Mouse (Mus musculus) right cerebral cortex, adult 2 months (tissue): Measurements from ENCODE around the gene Brd3os.

ENCODE experiments used
- DNase-seq, 2 experiments: peaks; one replicate each; pipeline ENCODE4 v3.0.0; 2021 to 2022; ENCODE audit warnings: low spot score in 2 of 2

Brd3os gene

DNA sequence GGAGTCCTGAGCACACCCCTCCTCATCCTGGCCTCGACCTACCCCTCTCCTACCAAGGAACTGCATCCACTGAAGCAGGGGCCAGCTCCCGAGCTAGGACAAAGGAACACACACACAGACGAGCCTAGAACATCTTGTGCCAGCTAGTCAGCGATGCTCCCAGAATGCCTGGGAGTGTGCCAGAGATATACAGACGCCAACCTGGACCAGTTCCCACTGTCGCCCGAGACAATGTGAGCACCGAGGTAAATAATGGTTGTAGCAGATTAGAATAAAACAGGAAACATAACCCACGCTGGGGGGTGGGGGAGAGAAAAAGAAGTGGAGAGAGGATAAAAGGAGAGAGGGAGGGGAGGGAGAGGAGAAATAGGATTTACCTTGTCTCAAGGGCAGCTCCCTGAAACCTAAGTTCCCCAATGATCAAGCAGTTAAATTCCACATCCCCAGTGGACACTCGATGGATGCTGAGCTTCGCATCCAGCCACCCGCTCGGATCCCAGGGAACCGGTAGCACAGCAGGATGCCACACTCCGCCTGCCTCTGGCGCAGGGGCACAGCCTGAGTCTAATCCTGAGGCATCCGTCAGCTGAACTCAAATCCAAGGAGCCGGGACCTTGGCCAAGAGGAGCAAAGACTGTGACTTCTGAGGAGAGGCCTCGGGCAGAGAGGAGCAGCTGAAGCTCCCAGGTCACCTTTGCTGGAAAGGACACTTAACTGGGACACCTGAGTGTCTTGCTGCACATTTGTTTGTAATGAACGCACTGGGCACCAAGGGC is 20.6 kb upstream of the Brd3os start:
- DNase-seq = peak in 1 of 2 experiments; percentile 61

DNA sequence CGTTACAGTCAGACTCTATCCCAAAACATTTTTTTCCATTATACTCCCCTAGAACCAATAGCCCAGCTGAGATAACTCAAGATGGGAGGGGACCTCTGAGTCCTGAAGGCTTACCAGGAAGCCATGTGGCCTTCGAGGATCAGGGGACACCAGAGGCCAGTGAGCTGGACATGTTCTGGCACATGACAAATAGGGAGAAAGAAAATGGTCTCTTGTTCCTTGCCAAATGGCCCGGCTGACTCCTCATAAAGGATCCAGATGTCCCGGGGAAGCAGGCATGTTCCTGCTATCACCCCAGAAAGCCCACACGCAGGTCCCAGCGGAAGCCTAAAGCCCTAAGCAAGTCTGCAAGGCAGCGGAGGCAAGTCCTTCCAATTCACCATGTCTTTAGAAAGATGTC is 18.5 kb upstream of the Brd3os start:
- DNase-seq = no peak

DNA sequence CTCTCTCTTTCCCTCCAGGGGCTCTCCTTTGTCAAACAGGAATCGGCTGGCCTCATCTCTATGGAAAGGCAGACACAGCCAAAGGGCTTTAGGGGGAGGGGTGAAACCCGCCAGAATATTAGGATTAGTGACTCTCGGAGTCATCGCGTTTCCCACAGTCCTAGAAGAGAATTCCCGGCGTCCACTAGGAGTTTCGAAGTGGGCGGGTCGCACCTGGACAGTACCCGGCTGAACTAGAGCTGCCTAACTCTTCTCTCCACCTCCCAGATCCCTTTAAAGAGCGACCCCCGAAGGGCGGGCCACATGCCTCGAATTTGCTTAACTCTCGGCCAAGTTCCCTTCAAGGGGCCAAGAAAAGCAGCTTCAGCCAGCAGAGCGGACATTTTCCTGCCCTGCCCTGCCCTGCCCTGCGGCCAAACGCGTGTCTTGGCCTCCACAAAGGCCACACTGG is 16.9 kb upstream of the Brd3os start:
- DNase-seq = no peak

DNA sequence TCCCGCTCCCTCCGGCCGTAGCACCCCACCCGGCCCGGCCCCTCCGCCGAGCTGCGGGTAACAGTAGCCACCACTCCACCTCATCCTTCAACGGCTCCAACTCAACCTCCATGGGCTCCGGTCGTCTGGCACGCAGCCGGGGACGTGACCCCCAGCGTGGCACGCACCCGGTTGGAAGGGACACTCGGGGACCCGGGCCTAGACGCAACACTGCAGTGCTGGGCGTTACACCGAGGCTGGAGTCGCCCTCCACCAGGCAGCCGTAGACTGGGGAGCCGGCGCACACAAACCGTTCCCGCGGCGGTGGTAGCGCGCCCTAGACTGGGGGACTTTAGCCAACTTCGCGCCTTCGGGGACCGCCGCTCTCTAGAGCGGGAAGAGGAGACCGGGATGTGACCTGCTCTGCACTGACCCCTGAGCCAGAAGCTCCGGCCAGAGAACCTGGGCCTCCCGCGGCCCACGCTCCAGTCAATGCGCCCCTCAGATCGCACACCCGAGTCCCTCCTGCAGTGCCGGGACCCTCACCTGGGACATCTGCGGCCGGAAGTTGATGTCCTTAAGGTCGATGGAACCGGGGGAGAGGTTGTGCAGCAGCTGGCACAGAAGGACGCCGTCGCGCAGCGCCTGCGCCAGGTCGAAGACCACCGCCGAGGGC is 16.2 kb upstream of the Brd3os start:
- no peak for DNase-seq

DNA sequence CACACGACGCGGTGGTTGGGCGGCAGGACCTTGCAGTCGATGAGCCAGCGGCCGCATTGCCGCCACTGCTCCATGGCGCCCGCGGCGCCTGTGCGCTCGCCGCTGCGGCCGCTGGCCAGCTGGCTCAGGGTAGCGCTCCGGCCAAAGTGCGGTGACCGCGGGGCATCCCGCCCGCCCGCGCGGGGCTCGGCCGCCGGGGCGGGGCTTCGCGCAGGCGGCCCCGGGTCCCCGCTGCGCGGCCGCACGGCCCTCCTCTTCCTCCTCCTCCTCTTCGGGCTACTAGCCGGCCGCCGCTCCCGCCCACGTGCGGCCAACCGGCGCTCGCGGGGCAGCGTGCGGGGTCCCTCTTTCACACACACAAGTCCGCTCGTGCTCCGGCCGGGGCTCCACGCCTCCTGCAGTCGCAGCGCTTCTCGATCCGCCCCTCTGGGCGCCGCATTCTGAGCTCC is 15.7 kb upstream of the Brd3os start:
- no peak for DNase-seq

DNA sequence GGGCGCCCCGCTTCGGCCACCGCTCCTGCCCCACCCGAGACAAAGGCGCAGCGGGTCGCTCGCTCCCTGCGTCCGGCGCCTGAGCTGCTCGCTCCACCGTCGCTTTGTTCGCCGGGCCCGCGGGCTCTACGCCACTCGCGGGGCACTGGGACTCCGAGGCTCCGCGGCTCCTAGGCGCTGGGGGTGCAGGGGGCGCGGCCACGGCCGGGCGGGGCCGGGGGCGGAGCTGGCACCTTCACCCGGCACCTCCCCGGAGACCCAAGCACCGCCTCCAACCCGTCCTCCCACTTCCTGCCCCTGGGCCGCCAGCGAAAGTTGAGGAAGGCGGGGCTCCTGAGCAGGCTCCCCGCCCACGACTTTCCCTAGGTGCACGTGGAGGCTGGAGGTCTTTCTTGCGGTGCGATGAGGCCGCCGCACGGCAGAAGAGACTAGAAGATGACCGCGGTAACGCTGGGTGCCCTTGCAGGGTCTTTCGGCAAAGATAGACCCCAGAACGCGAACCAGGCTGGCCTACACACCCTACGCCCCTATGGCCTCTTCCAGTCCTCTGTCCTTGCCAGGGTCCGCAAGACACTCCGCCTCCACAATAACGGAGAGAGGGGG is 15.2 kb upstream of the Brd3os start, which contains the start of gene Vav2:
Vav2 (minus strand) TSS at position 179 of the 603 bp plus-strand sequence.
- DNase-seq = peak; percentile 69 to 73

DNA sequence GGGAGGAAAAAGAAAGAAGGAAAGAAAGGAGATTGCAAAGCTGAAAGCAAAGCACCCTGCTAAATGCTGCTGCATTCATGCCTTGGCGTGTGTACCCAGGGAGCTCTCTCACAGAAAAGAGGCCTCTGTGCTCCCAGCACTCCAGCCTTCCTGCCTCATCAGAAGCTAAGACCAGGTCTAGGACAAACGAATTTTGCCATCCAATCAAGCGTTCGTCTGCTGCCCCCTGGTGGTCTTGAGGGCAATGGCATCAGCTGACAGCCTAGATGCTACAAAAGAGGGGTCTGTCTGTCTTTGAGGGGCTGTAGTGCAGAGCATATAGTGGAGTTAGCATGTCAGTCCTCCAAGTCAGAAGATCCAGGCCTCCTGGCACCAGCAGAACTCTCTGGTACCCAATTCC is 14.1 kb upstream of the Brd3os start:
- peak; percentile 90 to 93 for DNase-seq

DNA sequence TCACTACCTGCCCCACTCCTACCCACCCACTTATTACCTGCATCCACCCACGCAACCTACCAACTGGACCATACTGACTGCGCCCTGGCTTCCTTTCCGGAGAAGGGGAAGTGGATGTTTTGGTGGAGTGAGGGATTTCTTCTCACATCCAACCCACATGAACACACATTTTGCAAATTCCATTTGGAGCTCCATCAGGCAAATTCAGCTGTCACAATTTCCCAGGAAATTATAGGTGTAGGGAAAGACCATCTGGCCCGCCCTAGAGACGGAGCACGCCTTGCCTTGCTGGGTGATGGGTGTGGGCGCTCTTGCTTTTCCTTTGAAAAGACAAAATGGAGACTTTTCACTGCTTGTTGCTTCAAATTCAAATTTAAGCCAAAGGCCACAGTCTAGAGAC is 11.5 kb upstream of the Brd3os start:
- peak; percentile 70 to 75 for DNase-seq

DNA sequence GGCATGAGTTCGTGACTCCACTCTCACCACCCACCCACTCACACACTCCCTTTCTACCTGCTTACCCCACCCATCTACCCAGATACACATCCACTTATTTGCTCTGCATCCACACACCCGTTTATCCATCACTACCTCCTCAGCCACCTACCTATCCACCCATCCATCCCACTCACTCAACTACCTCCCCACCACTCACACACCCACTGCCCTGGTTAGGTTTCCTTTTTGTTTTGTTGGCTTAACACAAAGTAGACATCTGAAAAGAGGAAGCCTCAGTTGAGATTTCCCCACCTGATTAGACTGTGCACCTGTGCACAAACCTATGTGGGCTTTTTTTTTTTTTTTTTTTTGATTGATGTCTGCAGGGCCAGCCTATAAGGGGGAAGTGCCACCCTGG is 9.5 kb upstream of the Brd3os start:
- DNase-seq = no peak

DNA sequence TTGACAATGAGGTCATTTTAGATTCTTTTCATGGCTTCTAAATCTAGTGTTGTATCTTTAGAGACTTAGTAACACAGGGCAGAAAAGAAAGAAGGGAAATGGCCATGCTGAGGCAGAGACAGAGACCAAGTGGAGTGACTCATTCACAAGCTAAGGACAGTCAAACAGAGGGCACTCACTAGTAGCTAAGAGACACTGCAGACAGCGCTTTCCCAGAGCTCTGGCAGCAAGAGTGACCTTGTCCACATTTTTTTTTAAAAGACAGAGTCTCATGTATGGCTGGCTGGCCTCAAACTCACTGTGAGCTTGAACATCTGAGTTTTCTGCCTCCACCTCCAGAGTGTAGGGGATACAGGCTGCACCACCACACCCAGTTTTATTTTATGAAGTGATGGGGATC is 4.2 kb upstream of the Brd3os start:
- no peak for DNase-seq

- no peak for DNase-seq
Measured at GRCm38 (mm10) chr2:27438281-27438680, 3.8 kb upstream of the Brd3os start.

- no peak for DNase-seq
Measured at GRCm38 (mm10) chr2:27442708-27443449, 755 bp downstream of the Brd3os start.

DNA sequence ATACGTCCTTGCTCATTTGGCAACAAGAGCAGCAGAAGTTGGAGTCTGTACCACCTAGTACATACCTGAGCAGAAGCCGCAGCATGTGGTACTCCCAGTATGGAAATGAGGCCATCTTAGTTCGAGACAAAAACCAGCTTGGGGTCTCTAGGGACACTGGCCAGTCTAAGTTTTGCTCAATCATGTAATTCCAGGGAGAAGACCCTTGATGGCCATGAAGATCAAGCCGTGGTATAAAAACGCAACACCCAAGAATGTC is 1.3 kb downstream of the Brd3os start:
- DNase-seq = no peak

- DNase-seq = no peak
Measured at GRCm38 (mm10) chr2:27445910-27446309, 3.8 kb downstream of the Brd3os start.

DNA sequence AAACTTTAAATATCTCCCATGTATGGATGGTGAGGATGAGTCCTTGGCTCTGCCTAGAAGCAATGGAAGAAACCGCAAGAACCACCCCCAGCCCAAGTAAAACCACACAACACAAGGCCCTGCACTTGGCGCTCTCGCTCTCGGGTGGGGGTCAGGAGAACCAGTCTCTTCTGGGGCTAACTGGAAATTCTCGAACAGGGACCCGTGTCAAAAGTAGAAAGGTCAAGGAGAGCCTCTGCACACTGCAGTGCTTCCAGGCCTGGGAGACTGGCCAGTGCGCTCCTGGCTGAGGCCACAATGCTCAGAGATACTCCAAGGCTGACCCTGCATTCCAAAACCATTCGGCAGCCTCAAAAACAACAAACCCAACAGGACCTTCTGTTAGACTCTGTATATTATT is 4.7 kb downstream of the Brd3os start:
- no peak for DNase-seq

- no peak for DNase-seq
Measured at GRCm38 (mm10) chr2:27447782-27448181, 5.7 kb downstream of the Brd3os start.

GRCm38 (mm10) chr2:27450226-27450625 is 8.1 kb downstream of the Brd3os start:
- DNase-seq = no peak

DNA sequence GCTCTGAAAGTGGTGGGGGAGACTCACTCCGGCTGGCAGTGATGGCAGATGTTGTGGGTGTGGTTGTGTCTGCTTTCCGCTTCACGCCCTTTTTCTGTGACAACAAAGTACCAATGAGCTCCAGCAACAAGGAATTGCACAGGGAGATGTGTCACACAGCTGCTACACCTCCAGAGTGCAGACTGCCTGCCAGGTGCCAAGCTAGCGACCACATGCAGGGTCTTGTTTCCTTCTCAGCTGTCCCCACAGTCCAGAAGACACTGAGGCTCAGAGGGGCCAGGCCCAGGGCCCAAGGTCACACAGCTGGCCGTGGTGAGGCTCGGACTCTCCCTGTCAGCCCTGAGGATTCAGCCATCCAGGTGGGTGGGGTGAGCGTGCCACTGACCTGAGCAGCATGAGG is 17.6 kb downstream of the Brd3os start:
- no peak for DNase-seq

- no peak for DNase-seq
Measured at GRCm38 (mm10) chr2:27460163-27460562, 18.0 kb downstream of the Brd3os start.

DNA sequence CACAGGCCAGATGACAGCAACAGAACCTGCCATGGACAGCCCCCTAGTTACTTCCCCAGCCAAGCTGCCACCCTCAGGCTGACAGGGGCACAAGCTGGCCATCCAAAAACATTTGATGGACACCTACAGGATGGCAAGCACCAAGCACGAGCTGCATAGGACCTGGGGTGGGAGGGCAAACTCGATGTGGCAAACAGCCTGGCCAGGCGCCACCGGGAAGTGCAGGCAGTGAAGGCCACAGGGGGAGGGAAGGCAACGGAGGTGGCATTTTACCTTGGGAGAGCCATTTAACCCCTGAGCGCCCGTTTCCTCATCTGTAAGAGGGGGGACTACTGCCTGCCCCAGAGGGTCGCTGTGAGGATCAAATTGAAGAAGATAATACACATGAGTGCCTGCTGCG is 18.5 kb downstream of the Brd3os start:
- no peak for DNase-seq

DNA sequence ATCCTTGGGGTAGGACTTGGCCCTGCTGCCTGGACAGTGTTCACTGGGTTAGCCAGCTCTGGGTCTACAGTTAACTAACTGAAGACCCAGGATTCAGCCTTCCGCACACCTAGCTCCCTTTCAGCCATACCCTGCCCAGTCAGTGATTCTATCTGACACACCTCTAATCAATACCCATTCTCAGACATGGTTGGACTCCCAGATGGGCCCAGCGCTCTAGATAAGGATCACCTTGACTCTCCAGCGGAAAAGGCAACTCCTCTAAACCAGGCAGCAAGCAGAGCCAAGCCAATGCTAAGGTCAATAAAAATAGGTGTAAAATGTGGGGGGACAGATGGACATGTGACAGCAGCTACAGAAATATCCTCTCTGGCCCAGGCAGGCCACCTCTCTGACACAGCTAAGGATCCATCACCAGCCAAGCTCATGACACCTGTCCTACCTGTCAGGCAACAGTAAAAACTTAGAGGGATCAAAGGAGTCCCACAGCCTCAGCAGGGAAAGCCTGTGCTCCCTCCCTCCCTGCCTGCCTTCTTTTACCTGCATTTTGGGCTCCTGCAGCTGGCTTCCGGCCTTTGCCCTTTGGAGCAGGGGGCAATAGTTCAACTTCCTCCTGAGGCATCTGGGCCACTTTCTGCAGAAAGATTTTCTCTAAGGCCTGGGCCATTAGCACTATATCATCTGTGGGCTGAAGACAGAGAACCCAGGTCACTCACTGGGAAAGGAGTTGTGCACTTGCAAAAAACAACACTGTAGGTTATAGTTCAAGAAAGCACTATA is 19.9 kb downstream of the Brd3os start:
- no peak for DNase-seq

- no peak for DNase-seq
Measured at GRCm38 (mm10) chr2:27462901-27463300, 20.8 kb downstream of the Brd3os start.
